Mouse (Mus musculus): ENCODE measurements at regions not wholly inside any gene's neighbourhood (a gene's known extent, or its start where the extent isn't known, plus 50 kb on each side); places are given as distances from the start of the nearest gene placed in this dataset.

GRCm38 (mm10) chr12:31130434-31130833 is 56.8 kb downstream of the Fam110c start:
- no peak for DNase-seq

- peak; percentile 13 to 53 for DNase-seq
Measured at GRCm38 (mm10) chr12:31134465-31134992, 60.9 kb downstream of the Fam110c start.

- no peak for DNase-seq
Measured at GRCm38 (mm10) chr12:31136364-31136763, 62.7 kb downstream of the Fam110c start.

- no peak for DNase-seq
Measured at GRCm38 (mm10) chr12:31136911-31137310, 63.2 kb downstream of the Fam110c start.

- no peak for DNase-seq
Measured at GRCm38 (mm10) chr12:31137431-31137830, 63.8 kb downstream of the Fam110c start.

GRCm38 (mm10) chr12:31139853-31140252 is 66.2 kb downstream of the Fam110c start:
- peak; percentile 53 to 83 for DNase-seq

- DNase-seq, result no peak
Measured at GRCm38 (mm10) chr12:31143266-31143665, 69.6 kb downstream of the Fam110c start.

- peak; percentile 27 to 40 for DNase-seq
Measured at GRCm38 (mm10) chr12:31145032-31145781, 71.5 kb downstream of the Fam110c start.

GRCm38 (mm10) chr12:31148417-31149356 is 75.0 kb downstream of the Fam110c start:
- peak; percentile 32 to 47 for DNase-seq

GRCm38 (mm10) chr12:31153720-31154119 is 80.1 kb downstream of the Fam110c start:
- DNase-seq, result no peak

GRCm38 (mm10) chr12:31154608-31155011 is 80.9 kb downstream of the Fam110c start:
- peak in 1 of 2 experiments; percentile 51 for DNase-seq

- DNase-seq, result no peak
Measured at GRCm38 (mm10) chr12:31156154-31156720, 82.6 kb downstream of the Fam110c start.

GRCm38 (mm10) chr12:31157453-31157852 is 83.1 kb upstream of the Gm6993 start:
- DNase-seq, result no peak

- DNase-seq, result no peak
Measured at GRCm38 (mm10) chr12:31157890-31158289, 82.7 kb upstream of the Gm6993 start.

- DNase-seq, result no peak
Measured at GRCm38 (mm10) chr12:31158885-31159284, 81.7 kb upstream of the Gm6993 start.

- no peak for DNase-seq
Measured at GRCm38 (mm10) chr12:31159378-31159777, 81.2 kb upstream of the Gm6993 start.

GRCm38 (mm10) chr12:31168221-31168890 is 72.2 kb upstream of the Gm6993 start:
- peak in 1 of 2 experiments; percentile 48 for DNase-seq

- no peak for DNase-seq
Measured at GRCm38 (mm10) chr12:31170111-31170510, 70.5 kb upstream of the Gm6993 start.

- peak; percentile 62 to 88 for DNase-seq
Measured at GRCm38 (mm10) chr12:31170546-31171160, 69.9 kb upstream of the Gm6993 start.

GRCm38 (mm10) chr12:31171992-31172391 is 68.6 kb upstream of the Gm6993 start:
- no peak for DNase-seq

GRCm38 (mm10) chr12:31172451-31173318 is 67.9 kb upstream of the Gm6993 start:
- no peak for DNase-seq
